24 mouse cellular contexts compared by ENCODE assay signal in the genomic region with DNA sequence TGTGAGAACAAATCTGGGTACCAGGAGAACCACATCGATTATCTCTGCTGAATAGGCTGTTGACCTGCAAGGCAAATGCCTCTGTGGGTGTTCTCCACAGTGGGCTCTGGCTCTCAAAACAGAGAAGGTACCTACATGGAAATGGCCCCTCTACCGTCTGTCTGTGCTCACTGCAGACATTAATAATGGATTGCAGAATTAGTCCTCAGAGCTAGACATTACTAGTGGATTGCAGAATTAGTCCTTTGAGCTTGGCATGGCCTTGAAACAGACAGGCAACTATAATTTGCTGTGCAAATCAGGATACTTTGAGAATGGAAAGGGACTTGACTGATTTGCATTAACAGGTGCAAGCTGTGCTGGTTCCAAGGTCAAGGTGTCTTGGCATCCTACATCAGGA.
A peak's percentile ranks its signal among the peaks of the same experiment; 100 is the strongest.
DNase-seq lines count a peak whose midpoint lies in the region; TF ChIP-seq lines count a peak whose summit lies in the region.
"Had no signal": no experiment of that assay in that cellular context is flagged by ENCODE, and none has a peak within 500 bp of the region (broad histone marks: within the 10 kb centered on the region; RNA-seq: fewer than 3 reads in every experiment).

No protein-coding gene starts in this region.

- peak; percentile 28 for DNase-seq in thymus, postnatal 0 days (ENCODE audit: low spot score)
- no peak for DNase-seq in thymus, postnatal 10 days (ENCODE audit: low spot score in 2 of 2)
- peak; percentile 67 for DNase-seq in ZHBTc4 (ENCODE audit: low read depth, low spot score)
- DNase-seq in naive thymus-derived CD4-positive, alpha-beta T cell, adult 2 months (ENCODE audit: low read depth): peak; percentile 7
- no peak for DNase-seq in heart, adult 18-20 months
- DNase-seq in left cerebral cortex, adult 2 months (ENCODE audit: extremely low spot score in 1 of 2, low spot score in 2 of 2): no peak
- DNase-seq: adrenal gland, adult 2 months; adrenal gland, postnatal 10 days; adrenal gland, postnatal 25 days; B cell, adult 2 months; cerebellum, adult 11 months; cerebellum, adult 18-20 months; cerebellum, adult 8-10 months; cerebellum, adult 9-11 months; cerebellum, postnatal 14 days; cerebellum, postnatal 36 days; embryo, embryonic 11 days; forebrain, postnatal 0 days had no signal

- H3K4me3 ChIP-seq in left cerebral cortex, adult 2 months: no peak overlapping the region
- H3K4me3 ChIP-seq: embryonic facial prominence, embryonic 13.5 days; embryonic facial prominence, embryonic 15.5 days; erythroblast, embryonic 14.5 days; forebrain, embryonic 10.5 days; forebrain, embryonic 12.5 days; forebrain, embryonic 15.5 days had no signal

- H3K27ac ChIP-seq in left cerebral cortex, adult 2 months: no peak overlapping the region
- H3K27ac ChIP-seq: embryonic facial prominence, embryonic 13.5 days; embryonic facial prominence, embryonic 15.5 days; forebrain, embryonic 10.5 days; forebrain, embryonic 12.5 days; forebrain, embryonic 15.5 days had no signal

- intact Hi-C loops in left cerebral cortex, adult 2 months (cut with DNase I): no loop called here

- no peak for TF ChIP-seq CTCF in left cerebral cortex, adult 2 months (IDR thresholded peaks at IDR 0.05)

Comparison
In these comparisons a context has a peak if more than half of its experiments do, and no peak if none do; other contexts are left out.
1. DNase-seq: peak in thymus, postnatal 0 days (single experiment), ZHBTc4 (single experiment) and naive thymus-derived CD4-positive, alpha-beta T cell, adult 2 months (single experiment); none in thymus, postnatal 10 days (0 of 2), heart, adult 18-20 months (0 of 2) and left cerebral cortex, adult 2 months (0 of 2).